Mouse (Mus musculus): ENCODE data around the gene Myocos.
A peak's percentile ranks its signal among the peaks of the same experiment; 100 is the strongest.
"Not testable (repeated sequence)": the region's sequence is repeated elsewhere in the genome, so short reads cannot be mapped to it uniquely, and the experiment has no call there.

The Myocos gene

GRCm38 (mm10) chr1:162658119-162658518 is at the start of gene Myocos:
Gene Myocos (minus strand): TSS chr1:162658219.
- DNase-seq, result no peak

- no peak for DNase-seq
Measured at GRCm38 (mm10) chr1:162700389-162701066, 42.5 kb upstream of the Myocos start.

- no peak for DNase-seq
Measured at GRCm38 (mm10) chr1:162697866-162698265, 39.8 kb upstream of the Myocos start.

GRCm38 (mm10) chr1:162693721-162694120 is 35.7 kb upstream of the Myocos start:
- DNase-seq, result no peak

- peak; percentile 75 for DNase-seq
Measured at GRCm38 (mm10) chr1:162665486-162666174, 7.6 kb upstream of the Myocos start.

GRCm38 (mm10) chr1:162664826-162665475 is 6.9 kb upstream of the Myocos start:
- peak; percentile 91 for DNase-seq

GRCm38 (mm10) chr1:162660276-162660860 is 2.3 kb upstream of the Myocos start:
- no peak for DNase-seq

- no peak for DNase-seq
Measured at GRCm38 (mm10) chr1:162648416-162648815, 9.6 kb downstream of the Myocos start.

GRCm38 (mm10) chr1:162646083-162646686 is 11.8 kb downstream of the Myocos start:
- peak; percentile 11 for DNase-seq

- no peak for DNase-seq
Measured at GRCm38 (mm10) chr1:162643752-162644151, 14.3 kb downstream of the Myocos start.

GRCm38 (mm10) chr1:162642591-162642990 is 15.4 kb downstream of the Myocos start:
- DNase-seq, result no peak

GRCm38 (mm10) chr1:162639861-162640260 is 18.2 kb downstream of the Myocos start:
- no peak for DNase-seq

- no peak for DNase-seq
Measured at GRCm38 (mm10) chr1:162639051-162639750, 18.8 kb downstream of the Myocos start, which contains the start of gene Myoc. Gene Myoc (plus strand): TSS chr1:162639155.

- DNase-seq, result no peak
Measured at GRCm38 (mm10) chr1:162638535-162638934, 19.5 kb downstream of the Myocos start.

- no peak for DNase-seq
Measured at GRCm38 (mm10) chr1:162636516-162636915, 21.5 kb downstream of the Myocos start.

GRCm38 (mm10) chr1:162635291-162635931 is 22.6 kb downstream of the Myocos start:
- DNase-seq, result not testable (repeated sequence)

GRCm38 (mm10) chr1:162628326-162628725 is 29.7 kb downstream of the Myocos start:
- not testable (repeated sequence) for DNase-seq

GRCm38 (mm10) chr1:162627821-162628220 is 30.2 kb downstream of the Myocos start:
- not testable (repeated sequence) for DNase-seq

GRCm38 (mm10) chr1:162625229-162625628 is 32.8 kb downstream of the Myocos start:
- DNase-seq, result no peak

GRCm38 (mm10) chr1:162623895-162624294 is 34.1 kb downstream of the Myocos start:
- DNase-seq, result no peak

GRCm38 (mm10) chr1:162620487-162620886 is 37.5 kb downstream of the Myocos start:
- no peak for DNase-seq

- peak; percentile 15 for DNase-seq
Measured at GRCm38 (mm10) chr1:162615511-162615910, 42.5 kb downstream of the Myocos start.

All from embryo, embryonic 11 days (tissue).